Mouse (Mus musculus) neural tube, embryonic 14.5 days (tissue): ENCODE measurements at regions not wholly inside any gene's neighbourhood (a gene's known extent, or its start where the extent isn't known, plus 50 kb on each side); places are given as distances from the start of the nearest gene placed in this dataset.

ENCODE experiments used
- ATAC-seq: fragments of 200-750 bp; cut with Nextera tagmentation; 2 replicates; pipeline ENCODE4 v1.8.0; 2017; ENCODE audit warnings: low read depth, mild to moderate bottlenecking, moderate TSS enrichment, moderate library complexity
- H3K27ac ChIP-seq: fragments of 300-500 bp; sonication (generic); 2 replicates; pipeline ENCODE4 v1.5.1; 2014; ENCODE audit warnings: low read depth, mild to moderate bottlenecking, control low read depth, low read length, moderate library complexity, mixed read lengths
- H3K27me3 ChIP-seq: fragments of 300-500 bp; sonication (generic); 2 replicates; pipeline ENCODE4 v1.6.1; 2014; ENCODE audit warnings: low read length; ENCODE audit not compliant: control insufficient read depth, insufficient read depth
- H3K36me3 ChIP-seq: fragments of 300-500 bp; sonication (generic); 2 replicates; pipeline ENCODE4 v1.6.1; 2014; ENCODE audit warnings: low read length, mixed read lengths; ENCODE audit not compliant: control insufficient read depth, insufficient read depth
- H3K4me1 ChIP-seq: fragments of 300-500 bp; sonication (generic); 2 replicates; pipeline ENCODE4 v1.6.1; 2014; ENCODE audit warnings: low read length; ENCODE audit not compliant: control insufficient read depth, insufficient read depth
- H3K4me2 ChIP-seq: fragments of 300-500 bp; sonication (generic); 2 replicates; pipeline ENCODE4 v1.6.1; 2014; ENCODE audit warnings: mild to moderate bottlenecking, low read depth, low read length, control low read depth
- H3K4me3 ChIP-seq: fragments of 300-500 bp; sonication (generic); 2 replicates; pipeline ENCODE4 v1.5.1; 2014; ENCODE audit warnings: low read depth, low read length, control low read depth, mixed read lengths
- H3K9ac ChIP-seq: fragments of 300-500 bp; sonication (generic); replicated peaks from 2 replicates; pipeline ENCODE4 v1.6.1; 2014; ENCODE audit warnings: low read depth, mild to moderate bottlenecking, control low read depth, low read length, mixed read lengths
- H3K9me3 ChIP-seq: fragments of 300-500 bp; sonication (generic); 2 replicates; pipeline ENCODE4 v1.6.1; 2016; ENCODE audit warnings: low read length; ENCODE audit not compliant: control insufficient read depth
- WGBS: fragments of 180-500 bp; shearing (Covaris S2); extraction: QIAGEN DNeasy Blood & Tissue Kit; methylation state at CpG from one replicate; pipeline ENCODE4 v1.1.7; 2014; 5-methylcytosine and 5-hydroxymethylcytosine counted together

DNA sequence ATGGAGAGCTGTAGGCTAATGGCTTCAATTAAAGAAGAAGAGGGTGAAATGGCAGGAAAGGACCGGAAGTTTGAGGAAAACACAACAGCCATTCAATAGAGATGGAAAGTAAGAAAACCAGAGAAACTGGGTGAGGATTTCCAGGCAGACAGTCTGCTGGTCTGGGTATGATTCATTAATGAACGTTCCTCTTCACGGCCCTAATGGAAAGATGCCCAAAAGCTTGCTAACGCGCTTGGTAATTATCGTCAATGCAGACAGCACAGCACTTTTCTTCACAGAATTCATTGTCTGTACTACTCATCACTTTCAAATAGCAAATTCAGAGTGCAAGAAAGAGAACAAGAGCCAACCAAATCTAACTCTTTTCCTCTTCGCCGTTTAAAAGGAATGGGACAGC lies 60.3 kb downstream of the Ing2 start:
- no peak for ATAC-seq
- no peak overlapping the region for H3K4me3 ChIP-seq
- H3K9ac ChIP-seq, result no peak overlapping the region
- H3K4me1 ChIP-seq, result no peaks in the 10 kb centered on the region
- no peak overlapping the region for H3K27ac ChIP-seq
- WGBS, result 91% methylated on average over 8 of the region's 8 CpGs
- H3K4me2 ChIP-seq, result no peak overlapping the region
- H3K9me3 ChIP-seq, result no peaks in the 10 kb centered on the region
- no peaks in the 10 kb centered on the region for H3K27me3 ChIP-seq
- no peaks in the 10 kb centered on the region for H3K36me3 ChIP-seq

GRCm38 (mm10) chr8:47611773-47612433 lies 63.5 kb downstream of the Ing2 start:
- H3K4me2 ChIP-seq, result no peak overlapping the region
- no peaks in the 10 kb centered on the region for H3K36me3 ChIP-seq
- peak; percentile 85; the same call in 1 of the 2 replicates for ATAC-seq
- no peaks in the 10 kb centered on the region for H3K9me3 ChIP-seq
- WGBS, result 71% methylated on average over 11 of the region's 11 CpGs
- H3K9ac ChIP-seq, result no peak overlapping the region
- H3K27ac ChIP-seq, result no peak overlapping the region
- H3K4me3 ChIP-seq, result no peak overlapping the region
- H3K4me1 ChIP-seq, result no peaks in the 10 kb centered on the region
- no peaks in the 10 kb centered on the region for H3K27me3 ChIP-seq

DNA sequence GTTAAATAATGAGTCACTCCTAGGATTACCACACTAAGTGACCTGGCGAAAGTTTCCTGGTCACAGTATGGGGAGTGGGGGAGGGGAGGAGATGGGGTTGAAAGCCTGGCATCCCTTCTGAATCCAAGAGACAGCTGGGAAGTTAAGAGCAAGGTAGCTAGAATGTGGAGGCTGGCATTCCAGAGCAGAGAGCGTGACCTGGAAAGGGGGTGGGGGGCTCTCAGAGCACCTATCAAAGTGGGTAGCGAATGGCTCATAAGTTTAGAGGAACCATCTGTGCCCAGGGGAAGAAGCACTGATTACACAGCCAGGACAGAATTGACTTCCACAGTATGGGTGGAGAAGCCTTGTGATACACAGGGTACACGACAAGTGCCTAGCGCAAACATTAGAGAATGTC lies 65.4 kb downstream of the Ing2 start:
- Histone ChIP-seq H3K4me3 (no peak overlapping the region), H3K4me2 (no peak overlapping the region), H3K4me1 (no peaks in the 10 kb centered on the region), H3K27me3 (no peaks in the 10 kb centered on the region), H3K27ac (no peak overlapping the region), H3K9ac (no peak overlapping the region), H3K9me3 (no peaks in the 10 kb centered on the region), H3K36me3 (no peaks in the 10 kb centered on the region)
- WGBS, result 87% methylated on average over 5 of the region's 5 CpGs
- ATAC-seq, result no peak

- Histone ChIP-seq H3K4me3 (no peak overlapping the region), H3K27ac (no peak overlapping the region), H3K9ac (no peak overlapping the region), H3K9me3 (no peaks in the 10 kb centered on the region), H3K36me3 (no peaks in the 10 kb centered on the region), H3K27me3 (no peaks in the 10 kb centered on the region), H3K4me2 (no peak overlapping the region), H3K4me1 (no peaks in the 10 kb centered on the region)
- no peak for ATAC-seq
- 84% methylated on average over 8 of the region's 8 CpGs for WGBS
These were observed 70.9 kb downstream of the Rwdd4a start for GRCm38 (mm10) chr8:47604198-47604835.
